Mouse (Mus musculus): ENCODE results near the gene Pafah1b3.

Pafah1b3 gene

GRCm38 (mm10) chr7:25305481-25305880 is 7.7 kb upstream of the Pafah1b3 start:
- DNase-seq: no peak

GRCm38 (mm10) chr7:25303685-25304006 is 5.9 kb upstream of the Pafah1b3 start:
- DNase-seq: no peak

- DNase-seq: no peak
Observed at GRCm38 (mm10) chr7:25303003-25303684, 5.4 kb upstream of the Pafah1b3 start.

GRCm38 (mm10) chr7:25301063-25301462 is 3.3 kb upstream of the Pafah1b3 start, which contains the start of gene Prr19:
TSS of gene Prr19 (plus strand) at chr7:25301411.
- no peak for DNase-seq

GRCm38 (mm10) chr7:25296945-25297453 is 787 bp downstream of the Pafah1b3 start:
- no peak for DNase-seq

- DNase-seq: no peak
Observed at GRCm38 (mm10) chr7:25294960-25295722, 2.6 kb downstream of the Pafah1b3 start.

GRCm38 (mm10) chr7:25294495-25294894 is 3.3 kb downstream of the Pafah1b3 start:
- DNase-seq: no peak

- DNase-seq: no peak
Observed at GRCm38 (mm10) chr7:25293191-25293739, 4.5 kb downstream of the Pafah1b3 start.

- no peak for DNase-seq
Observed at GRCm38 (mm10) chr7:25292107-25292506, 5.7 kb downstream of the Pafah1b3 start.

- no peak for DNase-seq
Observed at GRCm38 (mm10) chr7:25290911-25291310, 6.9 kb downstream of the Pafah1b3 start.

- no peak for DNase-seq
Observed at GRCm38 (mm10) chr7:25290463-25290862, 7.3 kb downstream of the Pafah1b3 start.

GRCm38 (mm10) chr7:25289925-25290324 is 7.9 kb downstream of the Pafah1b3 start:
- DNase-seq: no peak

- DNase-seq: no peak
Observed at GRCm38 (mm10) chr7:25288721-25289120, 9.1 kb downstream of the Pafah1b3 start.

GRCm38 (mm10) chr7:25288011-25288410 is 9.8 kb downstream of the Pafah1b3 start:
- no peak for DNase-seq

- no peak for DNase-seq
Observed at GRCm38 (mm10) chr7:25286989-25287388, 10.8 kb downstream of the Pafah1b3 start.

- DNase-seq: no peak
Observed at GRCm38 (mm10) chr7:25285511-25286238, 12.1 kb downstream of the Pafah1b3 start.

- no peak for DNase-seq
Observed at GRCm38 (mm10) chr7:25284766-25285165, 13.0 kb downstream of the Pafah1b3 start.

- DNase-seq: no peak
Observed at GRCm38 (mm10) chr7:25284171-25284570, 13.6 kb downstream of the Pafah1b3 start.

GRCm38 (mm10) chr7:25283637-25284036 is 14.1 kb downstream of the Pafah1b3 start:
- DNase-seq: no peak

GRCm38 (mm10) chr7:25282731-25283211 is 15.0 kb downstream of the Pafah1b3 start:
- DNase-seq: no peak

GRCm38 (mm10) chr7:25281734-25282601 is 15.8 kb downstream of the Pafah1b3 start:
- DNase-seq: peak; percentile 98

- no peak for DNase-seq
Observed at GRCm38 (mm10) chr7:25281166-25281733, 16.5 kb downstream of the Pafah1b3 start.

Measured in layer of hippocampus, adult 9-11 months (tissue).